Mouse (Mus musculus) embryonic fibroblast, embryonic 13.5 days (primary cell): ENCODE measurements around the gene Emilin2.

ENCODE experiments used
- CTCF ChIP-seq: IDR thresholded peaks from 2 replicates; pipeline ENCODE4 v1.5.1; 2011; ENCODE audit warnings: mild to moderate bottlenecking, control low read depth, low read length, moderate library complexity, borderline replicate concordance; ENCODE audit not compliant: insufficient read depth
- POLR2A ChIP-seq: IDR thresholded peaks from 2 replicates; pipeline ENCODE4 v1.6.1; 2011; ENCODE audit warnings: low read depth, mild to moderate bottlenecking, control low read depth, low read length, moderate library complexity

DNA sequence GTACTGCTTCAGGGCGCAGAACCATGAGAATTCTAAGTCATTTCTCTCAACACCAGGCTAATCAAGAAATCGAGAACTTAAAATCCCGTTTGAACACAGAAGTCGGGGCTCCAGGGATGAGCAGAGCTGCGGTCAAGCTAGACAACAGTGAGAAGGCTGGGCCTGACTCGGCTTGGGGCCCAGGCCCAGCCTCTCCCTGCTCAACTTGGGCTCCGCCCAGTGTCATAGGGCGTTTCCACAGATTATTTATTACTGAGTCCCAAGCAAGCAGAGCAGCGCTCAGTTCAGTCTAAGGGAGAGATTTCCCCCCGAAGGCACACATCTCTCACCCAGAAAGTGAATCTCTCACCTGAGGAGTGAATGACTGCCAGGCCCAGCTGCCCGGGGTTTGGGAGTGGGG is 52.1 kb downstream of the Emilin2 start:
- TF ChIP-seq POLR2A (no peak), CTCF (no peak)
